Mouse (Mus musculus): ENCODE results near the gene Tbl1xr1. TPM values are rescaled to one million over a fixed set of nuclear protein-coding genes. Genes with fewer than 3 reads are reported as not detected.

The Tbl1xr1 gene
- polyA plus RNA-seq (2012; rRNA removed) = 8.4 and 8.9 TPM in 2 replicates

GRCm38 (mm10) chr3:22076561-22076935, at the start of gene Tbl1xr1:
Gene Tbl1xr1, plus strand, starts transcription at chr3:22076652.

Measured in liver, embryonic 18 days (tissue).